Mouse (Mus musculus) heart, embryonic 13.5 days (tissue): ENCODE measurements around the gene Cd320. TPM values are rescaled to one million over a fixed set of nuclear protein-coding genes. Genes with fewer than 3 reads are reported as not detected.

Experiments used
- microRNA-seq: library from miRNA; unstranded; fragments of <30 nt; microRNA quantifications from one replicate; pipeline ENCODE4, GENCODE M21; 2016
- polyA plus RNA-seq: library from polyadenylated mRNA; unstranded; fragments of >200 nt; fragmentation: Nextera tagmentation; extraction: Ambion mirVana; gene quantifications from 2 replicates; pipeline ENCODE4 v1.2.1, GENCODE M21; 2015

Gene Cd320
- polyA plus RNA-seq, 1 experiment from 2014 or later: 48.1 TPM

Small RNA genes lying within 50 kb of the gene (microRNA-seq; reads per million reads assigned to microRNA genes)
- gene Gm27740: not detected

Other genes with a start within 250 kb of the Cd320 start
- gene Zfp414, start 214.0 kb upstream of the Cd320 start, polyA plus RNA-seq: 30.7 and 32.1 TPM in 2 replicates
- 0.56 and 0.64 TPM in 2 replicates for gene Pram1, start 205.0 kb upstream of the Cd320 start, polyA plus RNA-seq
- 190 and 194 TPM in 2 replicates for gene Hnrnpm, start 156.2 kb upstream of the Cd320 start, polyA plus RNA-seq
- 77.3 and 83.7 TPM in 2 replicates for gene March2, start 124.4 kb upstream of the Cd320 start, polyA plus RNA-seq
- gene Rab11b, start 82.6 kb upstream of the Cd320 start, polyA plus RNA-seq: 318 and 325 TPM in 2 replicates
- gene Angptl4, start 61.3 kb upstream of the Cd320 start, polyA plus RNA-seq: 17.0 and 17.8 TPM in 2 replicates
- gene Kank3, start 32.6 kb upstream of the Cd320 start, polyA plus RNA-seq: 40.0 and 47.0 TPM in 2 replicates
- gene Rps28, start 18.5 kb upstream of the Cd320 start, polyA plus RNA-seq: 570 and 648 TPM in 2 replicates
- gene Ndufa7, start 18.5 kb upstream of the Cd320 start, polyA plus RNA-seq: 527 and 576 TPM in 2 replicates
- not detected in 2 replicates for gene Gm7029, start 30.7 kb downstream of the Cd320 start, polyA plus RNA-seq
- 5.3 and 5.4 TPM in 2 replicates for gene Kifc1, start 47.6 kb downstream of the Cd320 start, polyA plus RNA-seq
- 0.19 TPM in 1 of 2 replicates, not detected in the other for gene Platr17, start 62.0 kb downstream of the Cd320 start, polyA plus RNA-seq
- gene Daxx, start 66.3 kb downstream of the Cd320 start, polyA plus RNA-seq: 31.7 and 35.3 TPM in 2 replicates
- gene Tapbp, start 72.8 kb downstream of the Cd320 start, polyA plus RNA-seq: 34.2 and 36.8 TPM in 2 replicates
- 12.8 and 12.9 TPM in 2 replicates for gene Zbtb22, start 72.8 kb downstream of the Cd320 start, polyA plus RNA-seq
- 32.6 and 37.6 TPM in 2 replicates for gene Rgl2, start 86.5 kb downstream of the Cd320 start, polyA plus RNA-seq
- 113 and 125 TPM in 2 replicates for gene Pfdn6, start 97.3 kb downstream of the Cd320 start, polyA plus RNA-seq
- 20.5 and 20.6 TPM in 2 replicates for gene Wdr46, start 97.6 kb downstream of the Cd320 start, polyA plus RNA-seq
- 4.5 and 7.0 TPM in 2 replicates for gene B3galt4, start 108.4 kb downstream of the Cd320 start, polyA plus RNA-seq
- 36.0 and 39.6 TPM in 2 replicates for gene Vps52, start 112.7 kb downstream of the Cd320 start, polyA plus RNA-seq
- gene Rps18, start 112.9 kb downstream of the Cd320 start, polyA plus RNA-seq: 923 and 1,093 TPM in 2 replicates
- gene H2-K1, start 157.3 kb downstream of the Cd320 start, polyA plus RNA-seq: 23.4 and 32.0 TPM in 2 replicates
- 10.4 and 14.9 TPM in 2 replicates for gene Ring1, start 181.6 kb downstream of the Cd320 start, polyA plus RNA-seq
- gene H2-Ke6, start 185.0 kb downstream of the Cd320 start, polyA plus RNA-seq: 37.7 and 45.6 TPM in 2 replicates
- 128 and 130 TPM in 2 replicates for gene Slc39a7, start 188.6 kb downstream of the Cd320 start, polyA plus RNA-seq
- gene Rxrb, start 188.7 kb downstream of the Cd320 start, polyA plus RNA-seq: 28.5 and 32.4 TPM in 2 replicates
- gene Col11a2, start 196.3 kb downstream of the Cd320 start, polyA plus RNA-seq: 0.34 and 0.64 TPM in 2 replicates
- gene H2-Oa, start 249.2 kb downstream of the Cd320 start, polyA plus RNA-seq: 0.23 TPM in 2 replicates